Mouse (Mus musculus) small intestine, adult 2 months (tissue): ENCODE results near the gene Gstm4.

ENCODE experiments used
- CTCF ChIP-seq: fragments of 200-500 bp; IDR thresholded peaks from 2 replicates; pipeline ENCODE4 v1.5.1; 2012; ENCODE audit warnings: low read depth, mild to moderate bottlenecking, control low read depth, inconsistent platforms, low read length, moderate library complexity, mixed read lengths; ENCODE audit not compliant: insufficient replicate concordance, insufficient read length; ENCODE audit errors: extremely low read depth
- POLR2A ChIP-seq: fragments of 200-500 bp; IDR thresholded peaks from 2 replicates; pipeline ENCODE4 v1.6.1; 2012; ENCODE audit warnings: low read depth, mild to moderate bottlenecking, control low read depth, inconsistent platforms, low read length, moderate library complexity

DNA sequence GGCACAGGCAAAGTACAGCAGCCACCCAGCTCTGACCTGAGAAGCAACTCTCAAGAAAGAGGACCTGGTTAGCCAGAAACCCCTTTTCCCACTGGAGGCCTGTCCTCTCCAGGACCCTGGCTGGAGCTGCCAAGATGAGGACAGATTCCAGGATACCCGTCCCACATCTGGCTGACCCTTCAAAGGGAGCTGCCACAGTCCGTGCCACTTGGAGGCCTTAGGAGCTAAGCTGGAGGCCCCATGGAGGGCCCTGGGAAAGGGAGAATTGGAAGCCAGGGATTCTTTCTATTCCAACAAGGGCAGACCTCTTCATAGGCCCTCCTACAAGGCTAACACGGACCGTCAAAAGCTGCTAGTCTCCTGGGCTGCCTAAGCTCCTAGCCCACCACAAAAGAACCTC is 37.0 kb upstream of the Gstm4 start:
- TF ChIP-seq CTCF = no peak
- no peak for TF ChIP-seq POLR2A
